Comparison of ENCODE assay signal across 9 mouse cellular contexts in the genomic region with DNA sequence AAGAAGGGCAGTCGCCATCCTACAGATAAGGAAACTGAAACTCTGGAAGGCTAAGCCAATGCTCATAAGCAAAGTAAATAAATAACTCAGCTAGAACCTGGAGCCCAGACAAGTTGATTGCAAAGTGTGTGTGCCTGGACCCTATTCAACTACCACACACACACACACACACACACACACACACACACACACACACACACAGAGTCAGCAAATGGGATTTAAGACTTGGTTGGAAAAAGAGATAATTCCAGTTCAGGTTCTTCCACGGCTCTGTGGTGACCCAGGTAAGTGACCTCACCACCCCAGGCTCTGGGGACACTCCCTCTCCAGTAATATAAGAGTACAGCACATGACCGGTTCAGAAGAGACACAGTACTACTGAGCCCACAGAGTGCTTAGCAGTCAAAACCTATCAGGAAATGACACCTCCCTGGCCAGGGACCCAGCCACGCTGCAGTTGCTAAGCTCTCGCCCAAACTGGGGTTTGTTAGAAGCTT. TPM values are rescaled to one million over a fixed set of nuclear protein-coding genes. Genes with fewer than 3 reads are reported as not detected.
DNase-seq lines count a peak whose midpoint lies in the region; ATAC-seq lines count a peak whose summit lies in the region.
"Had no signal": no experiment of that assay in that cellular context is flagged by ENCODE, and none has a peak within 500 bp of the region (broad histone marks: within the 10 kb centered on the region; RNA-seq: fewer than 3 reads in every experiment).

No protein-coding gene starts in this region.

- H3K4me2 ChIP-seq in liver, embryonic 11.5 days, result no peak overlapping the region
- no peak overlapping the region for H3K4me2 ChIP-seq in stomach, embryonic 15.5 days
- H3K4me2 ChIP-seq in hindbrain, embryonic 14.5 days (replicated peaks), result no peak overlapping the region

- WGBS in liver, embryonic 11.5 days, result 44% methylated on average over 5 of the region's 5 CpGs
- 30% methylated on average over 5 of the region's 5 CpGs for WGBS in stomach, embryonic 15.5 days
- WGBS in hindbrain, embryonic 14.5 days, result 73% methylated on average over 5 of the region's 5 CpGs

- peak overlapping the region; percentile 13; the same call in 1 of the 2 replicates for H3K9ac ChIP-seq in liver, embryonic 11.5 days (ENCODE audit: low read depth, low read length)
- no peak overlapping the region for H3K9ac ChIP-seq in stomach, embryonic 15.5 days
- no peak overlapping the region for H3K9ac ChIP-seq in hindbrain, embryonic 14.5 days

- peak; percentile 29 for DNase-seq in adrenal gland, adult 2 months
- no peak for DNase-seq in adrenal gland, adult 8-10 months
- peak; percentile 26 to 31 for DNase-seq in urinary bladder, postnatal 36 days (ENCODE audit: low spot score in 2 of 2)
- DNase-seq in urinary bladder, adult 2 months (ENCODE audit: low spot score), result no peak
- no peak for DNase-seq in liver, embryonic 11.5 days (ENCODE audit: low spot score)
- DNase-seq in layer of hippocampus, postnatal 25 days (ENCODE audit: extremely low spot score in 1 of 2, low spot score in 1 of 2), result no peak
- no peak for DNase-seq in hindbrain, embryonic 14.5 days (ENCODE audit: low spot score)

- no peak overlapping the region for H3K4me3 ChIP-seq in liver, embryonic 11.5 days (ENCODE audit: low read depth, low read length)
- no peak overlapping the region for H3K4me3 ChIP-seq in stomach, embryonic 15.5 days (replicated peaks)
- no peak overlapping the region for H3K4me3 ChIP-seq in hindbrain, embryonic 14.5 days (replicated peaks; ENCODE audit: low read length)

- ATAC-seq in liver, embryonic 11.5 days (replicated peaks; ENCODE audit: low FRiP score), result peak; percentile 51; the same call in 1 of the 2 replicates
- peak; percentile 70 for ATAC-seq in stomach, embryonic 15.5 days (ENCODE audit: insufficient read depth, low FRiP score, low read depth)
- ATAC-seq in hindbrain, embryonic 14.5 days (ENCODE audit: low FRiP score), result no peak

- H3K36me3 ChIP-seq in liver, embryonic 11.5 days (ENCODE audit: control insufficient read depth, insufficient read depth, low read length), result no peaks in the 10 kb centered on the region
- no peaks in the 10 kb centered on the region for H3K36me3 ChIP-seq in stomach, embryonic 15.5 days
- H3K36me3 ChIP-seq in hindbrain, embryonic 14.5 days (replicated peaks; ENCODE audit: control insufficient read depth, insufficient read depth), result no peaks in the 10 kb centered on the region

- H3K27ac ChIP-seq in liver, embryonic 11.5 days (ENCODE audit: low read depth, low read length), result no peak overlapping the region
- H3K27ac ChIP-seq in stomach, embryonic 15.5 days, result peak overlapping the region; percentile 71
- no peak overlapping the region for H3K27ac ChIP-seq in hindbrain, embryonic 14.5 days
- H3K27ac ChIP-seq: macrophage had no signal

- no peaks in the 10 kb centered on the region for H3K27me3 ChIP-seq in liver, embryonic 11.5 days (replicated peaks; ENCODE audit: control insufficient read depth, insufficient read depth, low read length)
- H3K27me3 ChIP-seq in stomach, embryonic 15.5 days (replicated peaks), result no peaks in the 10 kb centered on the region
- no peaks in the 10 kb centered on the region for H3K27me3 ChIP-seq in hindbrain, embryonic 14.5 days (ENCODE audit: control insufficient read depth, insufficient read depth, low read length)

- H3K4me1 ChIP-seq in liver, embryonic 11.5 days (replicated peaks; ENCODE audit: control insufficient read depth, insufficient read depth, low read length), result peaks cover 8% of the 10 kb centered on the region
- peaks cover 19% of the 10 kb centered on the region; the same call in 1 of the 2 replicates for H3K4me1 ChIP-seq in stomach, embryonic 15.5 days
- H3K4me1 ChIP-seq in hindbrain, embryonic 14.5 days (replicated peaks; ENCODE audit: control insufficient read depth, insufficient read depth, low read length), result peaks cover 17% of the 10 kb centered on the region; the same call in 1 of the 2 replicates

- H3K9me3 ChIP-seq in liver, embryonic 11.5 days (ENCODE audit: control insufficient read depth, low read length), result no peaks in the 10 kb centered on the region
- no peaks in the 10 kb centered on the region for H3K9me3 ChIP-seq in stomach, embryonic 15.5 days
- H3K9me3 ChIP-seq in hindbrain, embryonic 14.5 days (ENCODE audit: control insufficient read depth, low read length), result no peaks in the 10 kb centered on the region

RNA-seq across cellular contexts. Expression of a gene that starts 36.1 kb away (rescaled TPM):
- 100 to 1,000 TPM; 116 to 123 TPM for total RNA-seq in adrenal gland, adult 2 months (2021)
- 13.4 and 17.7 TPM in 2 replicates for polyA plus RNA-seq in adrenal gland, adult 2 months (2012; rRNA removed)
- 100 to 1,000 TPM in 1 of 4 experiments, 10 to 100 TPM in 3; 48.2 to 120 (median 68.1) TPM for total RNA-seq in adrenal gland, adult 8-10 months (2022)
- polyA plus RNA-seq in urinary bladder, adult 2 months (2012; rRNA removed), result 313 and 368 TPM in 2 replicates
- 41.9 and 45.0 TPM in 2 replicates for polyA plus RNA-seq in liver, embryonic 11.5 days (2014; fragmentation: Nextera tagmentation; extraction: Ambion mirVana)
- 78.2 and 81.0 TPM in 2 replicates for polyA plus RNA-seq in stomach, embryonic 15.5 days (2015; fragmentation: Nextera tagmentation; extraction: Ambion mirVana)
- 100 to 1,000 TPM; 185 to 208 TPM for total RNA-seq in layer of hippocampus, postnatal 25 days (2021)
- polyA plus RNA-seq in hindbrain, embryonic 14.5 days (2014; fragmentation: Nextera tagmentation; extraction: Ambion mirVana), result 88.4 and 98.8 TPM in 2 replicates

Comparison
In these comparisons a context has a peak if more than half of its experiments do, and no peak if none do; other contexts are left out.
1. DNase-seq: peak in adrenal gland, adult 2 months (single experiment) and urinary bladder, postnatal 36 days (2 of 2); none in adrenal gland, adult 8-10 months (single experiment), urinary bladder, adult 2 months (single experiment), liver, embryonic 11.5 days (single experiment), layer of hippocampus, postnatal 25 days (0 of 2) and hindbrain, embryonic 14.5 days (single experiment).